Mouse (Mus musculus) cerebellum, adult 8-10 months (tissue): ENCODE data around the gene Gba2.
"Not testable (repeated sequence)": the region's sequence is repeated elsewhere in the genome, so short reads cannot be mapped to it uniquely, and the experiment has no call there.

Experiments used
- DNase-seq: peaks from one replicate; pipeline ENCODE4 v3.0.0; 2022

The Gba2 gene

DNA sequence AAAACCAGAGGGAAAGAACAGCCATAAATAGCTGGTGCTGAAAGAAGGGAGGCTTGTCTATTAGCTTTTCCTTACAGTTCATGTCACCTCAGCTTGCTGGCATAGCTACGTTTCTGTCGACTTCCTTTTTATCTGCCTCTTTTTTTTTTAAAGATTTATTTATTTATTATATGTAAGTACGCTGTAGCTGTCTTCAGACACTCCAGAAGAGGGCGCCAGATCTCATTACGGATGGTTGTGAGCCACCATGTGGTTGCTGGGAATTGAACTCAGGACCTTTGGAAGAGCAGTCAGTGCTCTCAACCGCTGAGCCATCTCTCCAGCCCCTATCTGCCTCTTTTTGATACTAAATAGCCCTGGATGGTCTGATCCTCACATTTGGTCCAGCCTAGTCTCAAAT lies 26.8 kb downstream of the Gba2 start:
- DNase-seq, result not testable (repeated sequence)

DNA sequence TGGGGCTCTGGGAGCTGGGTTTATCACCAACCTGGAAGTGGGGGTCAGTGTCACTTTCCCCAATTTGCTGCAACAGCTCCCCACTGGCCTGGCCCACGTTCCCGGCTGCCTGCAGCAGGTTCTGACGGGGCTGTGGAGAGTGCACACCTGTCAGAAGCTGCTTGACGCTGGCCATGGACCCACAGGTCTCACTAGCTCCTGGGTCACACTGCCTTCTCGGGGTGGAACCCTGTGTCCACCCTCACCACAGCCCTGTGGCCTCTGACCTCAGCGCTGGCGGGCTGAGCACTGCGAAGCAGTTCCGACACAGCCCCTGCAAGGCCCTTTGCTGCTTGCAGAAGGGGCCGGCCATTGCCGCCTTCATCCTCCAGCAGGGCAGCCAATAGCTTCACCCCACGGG lies 29.6 kb downstream of the Gba2 start:
- DNase-seq, result no peak

DNA sequence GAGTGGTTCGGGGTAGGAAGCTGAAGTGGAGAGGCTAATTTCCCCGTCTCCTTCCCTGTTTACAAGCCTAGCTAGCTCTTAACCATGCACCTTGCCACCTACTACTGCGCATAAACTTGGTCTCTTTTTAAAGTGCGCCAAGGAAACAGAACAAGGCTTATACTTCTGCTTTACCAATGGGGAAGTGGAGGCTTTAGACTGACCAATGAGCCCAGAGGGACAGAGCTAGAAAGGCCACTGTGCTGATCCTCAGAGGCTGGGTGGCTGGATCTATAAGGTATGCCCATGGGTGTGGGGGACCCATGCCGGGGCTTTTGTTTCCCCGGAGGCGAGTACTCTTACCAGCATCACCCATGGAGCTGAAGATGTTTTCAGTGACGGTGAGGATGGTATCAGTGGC lies 31.5 kb downstream of the Gba2 start:
- DNase-seq, result no peak

DNA sequence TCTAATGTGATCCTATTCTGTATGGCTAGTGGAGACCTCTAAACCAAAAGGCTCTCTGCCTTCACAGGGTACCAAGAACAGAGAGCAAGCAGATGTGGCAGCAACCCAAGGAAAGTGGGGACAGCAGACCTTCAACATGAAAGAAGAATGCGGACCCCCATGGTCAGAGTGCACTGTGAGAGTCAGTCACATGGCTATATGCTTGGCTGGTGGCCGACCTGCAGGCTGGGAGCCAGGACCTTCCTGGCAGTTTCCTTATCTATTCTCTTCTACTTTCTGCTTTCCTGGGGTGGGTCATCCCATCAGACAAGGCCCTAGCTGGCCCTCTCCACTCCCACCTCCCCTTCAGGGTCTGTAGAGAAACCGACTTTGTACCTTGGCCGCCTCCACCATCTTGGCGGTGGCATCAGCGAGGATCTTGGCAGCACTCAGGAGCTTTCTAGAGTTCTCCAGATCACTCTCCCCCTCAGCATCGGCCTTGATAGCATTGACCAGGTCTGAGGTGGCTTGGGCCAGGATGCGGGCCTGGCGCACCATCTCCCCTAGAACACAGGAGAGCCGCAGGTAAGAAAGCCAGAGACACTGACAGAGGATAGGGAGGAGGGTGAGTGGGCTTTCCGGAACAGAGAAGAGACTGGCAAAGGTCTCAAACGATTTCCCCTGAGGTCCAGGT lies 32.2 kb downstream of the Gba2 start:
- no peak for DNase-seq

DNA sequence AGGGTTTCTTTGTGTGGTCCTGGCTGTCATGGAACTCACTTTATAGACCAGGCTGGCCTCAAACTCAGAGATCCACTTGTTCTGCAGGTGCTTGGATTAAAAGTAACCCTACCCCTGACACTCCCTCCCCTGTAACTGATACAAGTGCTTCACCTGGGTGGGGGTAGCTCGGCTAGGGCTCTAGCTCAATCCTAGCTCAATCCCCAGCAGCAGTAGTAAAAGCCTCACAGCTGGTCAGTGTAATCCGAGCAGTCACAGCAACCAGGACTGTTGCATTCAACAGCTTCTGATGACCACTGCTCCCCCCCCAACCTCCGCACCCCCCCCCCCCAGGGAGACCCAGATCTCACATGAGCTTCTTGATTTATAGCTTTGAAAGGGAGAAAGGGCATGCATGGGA lies 36.6 kb downstream of the Gba2 start:
- no peak for DNase-seq

DNA sequence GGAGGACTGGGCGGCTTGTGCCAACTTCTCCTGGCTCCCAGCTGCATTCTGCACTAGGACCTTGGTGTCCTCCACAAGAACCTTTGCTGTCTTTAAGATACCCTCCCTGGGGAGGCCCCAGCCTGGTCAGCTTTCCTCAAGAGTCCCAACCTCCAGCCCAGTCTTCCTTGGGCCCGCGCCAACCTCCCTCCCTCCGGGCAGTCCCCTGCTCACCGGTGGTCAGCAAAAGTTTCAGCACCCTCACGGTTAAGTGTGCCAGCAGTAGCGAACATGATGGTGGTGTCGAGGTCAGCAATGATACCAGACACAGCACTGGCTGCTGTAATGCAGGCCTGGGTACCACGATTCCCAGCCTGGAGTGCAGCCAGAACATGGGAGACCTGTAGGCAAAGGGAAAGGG lies 42.6 kb downstream of the Gba2 start:
- no peak for DNase-seq

DNA sequence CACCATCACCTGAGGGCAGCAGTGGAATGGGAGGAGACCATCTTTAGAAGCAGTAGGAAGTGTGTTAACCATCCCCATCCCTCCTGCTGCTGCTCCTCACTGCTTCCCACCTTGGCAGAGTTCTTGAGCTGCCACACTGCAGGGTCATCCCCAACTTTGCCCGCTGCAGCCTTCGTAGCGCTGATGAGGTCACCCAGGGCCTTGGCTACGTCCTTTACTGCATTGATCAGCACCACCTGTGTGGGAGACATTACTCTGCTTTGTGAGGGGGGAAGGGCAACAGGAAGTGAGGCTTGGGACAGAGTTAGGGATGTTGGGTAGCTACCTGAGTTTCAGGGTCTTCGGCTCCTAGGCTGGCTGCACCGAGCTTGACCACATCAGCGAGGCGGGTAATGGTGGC lies 43.0 kb downstream of the Gba2 start:
- no peak for DNase-seq

DNA sequence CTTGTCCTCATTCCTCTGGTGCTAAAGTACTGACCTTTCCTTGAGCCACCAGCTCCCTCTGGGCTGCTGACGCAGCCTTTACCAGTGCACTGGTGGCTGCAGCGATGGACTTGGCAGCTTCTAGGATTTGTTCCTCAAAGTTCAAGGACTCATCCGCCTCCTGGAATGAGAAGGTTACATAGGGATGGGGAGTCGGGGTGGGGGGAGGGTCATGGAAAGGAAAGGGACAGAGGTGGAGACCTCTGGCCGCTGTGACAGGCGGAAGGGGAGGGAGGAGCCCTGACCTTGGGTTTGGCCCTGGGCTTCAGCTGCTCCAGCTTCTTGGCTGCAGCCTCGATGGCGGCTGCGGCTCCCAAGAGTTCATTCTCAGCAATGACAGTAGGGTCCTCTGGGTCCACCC lies 45.4 kb downstream of the Gba2 start:
- DNase-seq, result no peak

DNA sequence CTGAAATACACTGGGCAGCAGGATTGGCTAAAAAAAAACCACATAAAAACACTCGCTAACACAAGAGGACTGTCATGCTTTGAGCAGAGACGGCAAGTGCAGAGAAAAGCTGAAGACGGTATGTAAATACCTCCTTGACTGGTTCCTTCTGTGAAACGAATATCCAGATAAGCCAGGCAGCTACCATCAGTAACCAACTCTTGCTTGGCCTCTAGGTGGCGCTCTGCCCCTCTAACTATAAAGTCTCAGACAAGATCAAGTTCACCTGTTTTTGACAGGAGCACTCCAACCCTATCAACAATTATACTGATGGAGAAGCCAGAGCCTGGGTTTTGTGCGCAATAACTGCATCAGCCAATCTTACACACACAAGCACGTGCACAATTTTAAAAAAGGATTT lies 48.1 kb downstream of the Gba2 start:
- DNase-seq, result peak; percentile 68

DNA sequence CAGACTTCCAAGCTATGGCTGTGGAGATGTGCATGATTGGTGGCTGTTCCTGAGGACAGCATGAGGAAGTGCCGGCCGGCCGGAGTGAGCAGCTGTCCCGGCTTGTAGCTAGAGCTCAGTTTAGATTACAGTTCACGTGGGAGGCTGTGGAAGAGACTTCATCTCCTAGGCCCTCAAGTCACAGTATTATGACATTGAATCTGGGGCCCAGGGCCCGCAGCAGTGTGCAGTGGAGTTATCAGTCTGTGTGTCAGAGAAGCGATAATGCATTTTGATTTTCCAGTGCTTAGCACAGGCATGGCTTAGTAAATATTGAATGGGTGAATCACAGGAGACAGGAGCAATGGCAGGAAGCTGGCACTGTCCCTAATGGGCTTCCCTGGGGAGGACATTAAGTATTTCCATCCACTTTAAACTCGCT lies 48.6 kb downstream of the Gba2 start:
- DNase-seq, result no peak

DNA sequence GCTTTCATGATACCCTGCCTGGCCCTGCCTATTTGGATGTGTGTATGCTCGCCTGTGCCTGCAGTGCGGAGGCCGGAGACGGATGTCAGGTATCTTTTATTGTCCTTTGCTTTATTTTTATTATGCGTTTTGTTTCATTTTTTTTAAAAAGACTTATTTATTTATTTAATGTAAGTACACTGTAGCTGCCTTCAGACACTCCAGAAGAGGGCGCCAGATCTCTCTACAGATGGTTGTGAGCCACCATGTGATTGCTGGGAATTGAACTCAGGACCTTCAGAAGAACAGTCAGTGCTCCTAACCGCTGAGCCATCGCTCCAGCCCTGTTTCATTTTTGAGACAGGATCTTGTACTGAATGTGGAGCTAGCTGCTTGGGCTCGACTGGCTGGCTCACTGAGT lies 50.2 kb downstream of the Gba2 start:
- no peak for DNase-seq

DNA sequence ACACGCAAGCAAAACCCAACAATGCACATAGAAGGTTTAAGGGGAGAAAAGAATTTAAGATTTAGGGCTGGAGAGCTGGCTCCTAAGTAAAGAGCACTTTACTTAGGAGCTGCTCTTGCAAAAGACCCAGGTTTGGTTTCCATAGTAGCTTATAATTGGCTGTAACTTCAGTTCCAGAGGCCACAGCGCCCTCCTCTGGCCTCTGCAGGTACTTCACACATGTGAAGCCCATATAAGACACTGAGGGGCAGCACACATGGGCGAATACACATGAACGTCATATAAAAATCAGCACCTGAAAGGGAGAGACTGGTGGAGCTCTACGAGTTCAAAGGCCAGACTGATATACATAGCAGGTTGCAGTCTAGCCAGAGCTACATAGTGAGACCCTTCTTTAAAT lies 50.8 kb downstream of the Gba2 start:
- DNase-seq, result no peak

DNA sequence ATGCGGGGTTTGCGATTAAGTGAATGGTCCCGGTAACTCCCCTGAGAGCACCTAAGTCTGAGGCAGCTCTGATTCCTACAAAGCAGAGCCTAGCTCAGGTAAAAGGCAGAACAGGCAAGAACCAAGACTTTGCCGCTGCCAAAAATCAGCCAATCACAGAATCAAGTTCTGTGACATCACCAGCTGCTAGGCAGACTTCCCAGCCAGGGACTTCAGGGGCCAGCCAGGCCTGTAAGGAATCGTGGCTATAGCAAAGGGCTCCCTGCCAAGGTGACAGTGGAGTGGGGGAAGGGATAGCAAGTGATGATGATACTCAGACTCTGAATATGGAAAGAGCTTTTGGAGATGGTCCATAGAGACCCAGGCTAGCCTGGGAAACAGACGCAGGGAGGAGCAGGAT lies 58.7 kb downstream of the Gba2 start:
- peak; percentile 90 for DNase-seq

DNA sequence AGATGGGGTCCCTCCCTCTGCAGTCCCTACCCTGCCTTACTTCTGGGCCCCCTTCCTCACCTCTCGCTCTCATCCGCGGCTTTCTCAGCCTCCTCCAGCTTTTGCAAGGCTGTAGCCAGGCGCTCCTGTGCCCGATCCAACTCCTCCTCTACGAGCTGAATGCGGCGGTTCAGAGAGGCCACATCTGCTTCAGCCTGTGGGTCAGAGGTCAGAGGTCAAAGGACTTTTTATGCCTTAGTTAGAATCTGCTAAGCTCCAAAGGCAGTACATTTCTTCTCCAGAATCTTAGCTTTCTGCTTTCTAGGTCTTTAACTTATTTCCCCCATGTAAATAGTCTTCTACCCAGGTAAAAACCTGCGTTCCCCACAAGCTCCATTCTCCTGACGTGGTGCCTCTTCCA lies 59.1 kb downstream of the Gba2 start:
- no peak for DNase-seq
